Mouse (Mus musculus) lung, postnatal 0 days (tissue): ENCODE measurements around the gene Syngap1.

Experiments
- CTCF ChIP-seq: IDR thresholded peaks from 2 replicates; pipeline ENCODE4 v1.5.1; 2016; ENCODE audit warnings: antibody characterized with exemption, mild to moderate bottlenecking
- EP300 ChIP-seq: IDR thresholded peaks from 2 replicates; pipeline ENCODE4 v1.6.1; 2016; ENCODE audit warnings: antibody characterized with exemption, mild to moderate bottlenecking, control low read depth

DNA sequence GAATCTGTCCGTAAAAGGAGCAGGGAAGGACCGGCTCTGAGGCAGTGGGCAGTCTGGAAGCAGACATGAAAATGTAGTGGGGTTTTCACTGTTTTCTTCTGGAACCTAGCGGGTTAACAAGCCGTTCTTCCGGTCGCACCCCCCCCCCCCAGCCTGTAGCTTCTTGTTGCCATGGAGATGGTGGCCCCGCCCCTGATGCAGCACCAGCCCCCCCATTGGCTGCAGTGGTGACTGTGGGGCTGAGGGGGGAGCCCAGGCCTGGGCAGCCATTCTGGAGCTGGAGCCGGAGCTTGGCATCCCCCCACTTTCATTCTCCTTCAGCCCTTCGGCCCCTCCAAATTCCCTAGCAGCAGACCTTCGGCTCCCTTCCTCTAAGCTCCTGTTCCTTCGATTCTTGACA is 10.4 kb downstream of the Syngap1 start:
- TF ChIP-seq EP300 (no peak), CTCF (no peak)
